Mouse (Mus musculus) embryonic stem cell, embryonic (primary cell): ENCODE measurements around the gene Yars.

ENCODE experiments used
- CTCF ChIA-PET, 4 experiments: fragments of 300-600 bp in 2 of 4; fragments of 350-600 bp in 2 of 4; sonication (Branson Sonifier 250); formaldehyde crosslinking; loops; one replicate each; lab custom pipeline; 2022; ENCODE audit warnings: inconsistent platforms in 2 of 4; lab: Charles Lee
- POLR2A ChIA-PET, 4 experiments: fragments of 300-600 bp in 2 of 4; fragments of 350-600 bp in 2 of 4; sonication (Branson Sonifier 250); formaldehyde crosslinking; loops; one replicate each; lab custom pipeline; 2022; ENCODE audit warnings: antibody characterized with exemption in 4 of 4, inconsistent platforms in 1 of 4; lab: Charles Lee

Yars gene

GRCm38 (mm10) chr4:129218569-129219175 lies 29.1 kb downstream of the Yars start:
- CTCF ChIA-PET: interaction anchor here (0.5 to 4.6 kb wide), 8 partner anchors 13 to 58 kb away, joined by 3 to 35 read pairs (median 4); partner anchors contain the start of gene C77080 (in 1 of the 4)
- POLR2A ChIA-PET: interaction anchor here (0.5 to 59.8 kb wide), 31 partner anchors 2 to 240 kb away, joined by 3 to 2422 read pairs (median 6); partner anchors contain the start of genes C77080 (in 2 of the 4), Rnf19b (in 1 of the 4), S100pbp (in 1 of the 4) and Sync (in 1 of the 4)

- CTCF ChIA-PET: interaction anchor here in 2 of 4 experiments (1.3 to 4.6 kb wide), 6 partner anchors 12 to 57 kb away, joined by 3 to 35 read pairs (median 6); partner anchors contain the start of gene C77080 (in 1 of the 2)
- POLR2A ChIA-PET: interaction anchor here (0.5 to 59.8 kb wide), 41 partner anchors 2 to 390 kb away, joined by 3 to 2422 read pairs (median 6); partner anchors contain the start of genes C77080 (in 2 of the 4), S100pbp (in 2 of the 4), Yars (in 2 of the 4) and Rnf19b (in 1 of the 4)
Observed at GRCm38 (mm10) chr4:129219198-129219597, 29.6 kb downstream of the Yars start.

- ChIA-PET CTCF (interaction anchor here in 3 of 4 experiments (0.6 to 4.6 kb wide), 7 partner anchors 10 to 527 kb away, joined by 3 to 35 read pairs (median 4); no protein-coding TSS in a partner anchor), POLR2A (interaction anchor here (0.7 to 59.8 kb wide), 34 partner anchors 1 to 388 kb away, joined by 3 to 2422 read pairs (median 6); partner anchors contain the start of genes C77080 (in 2 of the 4), S100pbp (in 2 of the 4), Yars (in 2 of the 4) and Rnf19b (in 1 of the 4))
Observed at GRCm38 (mm10) chr4:129220376-129221089, 31.0 kb downstream of the Yars start.

GRCm38 (mm10) chr4:129221097-129222010 lies 31.8 kb downstream of the Yars start:
- CTCF ChIA-PET: interaction anchor here in 3 of 4 experiments (0.5 to 3.5 kb wide), 6 partner anchors 10 to 58 kb away, joined by 3 to 26 read pairs (median 7); no protein-coding TSS in a partner anchor
- POLR2A ChIA-PET: interaction anchor here (0.7 to 59.8 kb wide), 22 partner anchors 0 to 387 kb away, joined by 3 to 2422 read pairs (median 6); partner anchors contain the start of genes C77080 (in 2 of the 4), Bsdc1 (in 1 of the 4), S100pbp (in 1 of the 4) and Yars (in 1 of the 4)

GRCm38 (mm10) chr4:129222019-129222925 lies 32.7 kb downstream of the Yars start:
- CTCF ChIA-PET: interaction anchor here (0.6 to 3.0 kb wide), 19 partner anchors 9 to 172 kb away, joined by 3 to 26 read pairs (median 4); partner anchors contain the start of gene C77080 (in 1 of the 4)
- POLR2A ChIA-PET: interaction anchor here (0.5 to 59.8 kb wide), 36 partner anchors 1 to 1916 kb away, joined by 3 to 2422 read pairs (median 4); partner anchors contain the start of genes C77080 (in 2 of the 4), Bsdc1 (in 1 of the 4), S100pbp (in 1 of the 4) and Yars (in 1 of the 4)

GRCm38 (mm10) chr4:129223421-129224281 lies 34.1 kb downstream of the Yars start:
- CTCF ChIA-PET: interaction anchor here (0.6 to 3.0 kb wide), 9 partner anchors 13 to 1915 kb away, joined by 3 to 26 read pairs (median 4); no protein-coding TSS in a partner anchor
- POLR2A ChIA-PET: interaction anchor here (0.6 to 59.8 kb wide), 29 partner anchors 3 to 742 kb away, joined by 3 to 2422 read pairs (median 4); partner anchors contain the start of genes C77080 (in 2 of the 4), S100pbp (in 2 of the 4), Yars (in 2 of the 4) and Bsdc1 (in 1 of the 4)

- ChIA-PET POLR2A (interaction anchor here in 3 of 4 experiments (1.1 to 59.8 kb wide), 11 partner anchors 4 to 236 kb away, joined by 3 to 2422 read pairs (median 5); partner anchors contain the start of genes C77080 (in 2 of the 3) and Bsdc1 (in 1 of the 3)), CTCF (interaction anchor here in 3 of 4 experiments (0.6 to 1.7 kb wide), 4 partner anchors 13 to 56 kb away, joined by 3 to 8 read pairs (median 4); no protein-coding TSS in a partner anchor)
Observed at GRCm38 (mm10) chr4:129225315-129225714, 35.8 kb downstream of the Yars start.

GRCm38 (mm10) chr4:129226441-129226963 lies 36.9 kb downstream of the Yars start:
- CTCF ChIA-PET: interaction anchor here in 3 of 4 experiments (0.6 to 2.1 kb wide), 10 partner anchors 15 to 89 kb away, joined by 3 to 12 read pairs (median 4); no protein-coding TSS in a partner anchor
- POLR2A ChIA-PET: interaction anchor here (0.6 to 59.8 kb wide), 29 partner anchors 2 to 235 kb away, joined by 3 to 2422 read pairs (median 7); partner anchors contain the start of genes Bsdc1 (in 2 of the 4), C77080 (in 2 of the 4), S100pbp (in 2 of the 4) and Yars (in 2 of the 4)

GRCm38 (mm10) chr4:129227170-129227984 lies 37.8 kb downstream of the Yars start:
- POLR2A ChIA-PET: interaction anchor here (0.5 to 59.8 kb wide), 35 partner anchors 1 to 386 kb away, joined by 3 to 2422 read pairs (median 5); partner anchors contain the start of genes Bsdc1 (in 2 of the 4), C77080 (in 2 of the 4), S100pbp (in 2 of the 4) and Yars (in 2 of the 4)
- CTCF ChIA-PET: interaction anchor here in 3 of 4 experiments (0.6 to 2.1 kb wide), 12 partner anchors 9 to 114 kb away, joined by 3 to 12 read pairs (median 3); no protein-coding TSS in a partner anchor

- CTCF ChIA-PET: interaction anchor here in 2 of 4 experiments (1.3 to 2.1 kb wide), 5 partner anchors 8 to 115 kb away, joined by 3 to 12 read pairs (median 3); no protein-coding TSS in a partner anchor
Observed at GRCm38 (mm10) chr4:129227985-129228381, 38.4 kb downstream of the Yars start.

GRCm38 (mm10) chr4:129230926-129231325 lies 41.4 kb downstream of the Yars start:
- POLR2A ChIA-PET: interaction anchor here (0.5 to 59.8 kb wide), 77 partner anchors 3 to 1886 kb away, joined by 3 to 2422 read pairs (median 5); partner anchors contain the start of genes C77080 (in 3 of the 4), Rnf19b (in 3 of the 4), S100pbp (in 3 of the 4) and Yars (in 3 of the 4)
- CTCF ChIA-PET: interaction anchor here in 3 of 4 experiments (0.6 to 3.6 kb wide), 33 partner anchors 9 to 1440 kb away, joined by 3 to 32 read pairs (median 4); partner anchors contain the start of genes S100pbp (in 2 of the 3), Yars (in 2 of the 3) and Rbbp4 (in 1 of the 3)

More at GRCm38 (mm10) chr4:129227985-129228381, 38.4 kb downstream of the Yars start:
- POLR2A ChIA-PET: interaction anchor here (0.9 to 59.8 kb wide), 25 partner anchors 0 to 386 kb away, joined by 3 to 2422 read pairs (median 8); partner anchors contain the start of genes S100pbp (in 3 of the 4), Yars (in 3 of the 4), Bsdc1 (in 2 of the 4) and C77080 (in 2 of the 4)
